Mouse (Mus musculus): ENCODE measurements around the gene Il20rb. TPM values are rescaled to one million over a fixed set of nuclear protein-coding genes. Genes with fewer than 3 reads are reported as not detected.

The Il20rb gene
- total RNA-seq (2014; rRNA removed) (1.7 and 2.5 TPM in 2 replicates), polyA plus RNA-seq (2015; fragmentation: Nextera tagmentation; extraction: Ambion mirVana) (0.99 and 1.1 TPM in 2 replicates)

DNA sequence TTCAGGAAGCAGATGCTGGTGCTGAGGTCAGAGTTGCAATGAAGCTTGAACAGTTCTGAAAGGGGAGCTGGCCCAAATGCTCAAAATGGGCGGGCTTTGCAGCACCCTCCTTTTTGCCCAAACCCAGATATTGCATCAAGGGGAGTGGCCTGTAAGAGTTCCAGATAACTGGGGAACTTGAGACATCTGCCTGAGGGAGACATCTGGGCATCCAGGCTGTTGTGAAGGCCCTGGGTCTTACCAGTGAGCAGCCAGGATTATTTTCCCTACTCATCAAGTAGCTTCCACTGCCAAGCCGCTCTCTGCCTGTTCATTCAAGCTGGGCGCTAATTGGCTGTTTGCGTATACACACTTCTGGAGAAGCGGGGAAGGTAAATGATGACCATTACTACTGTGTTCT lies at the start of gene Il20rb:
TSS of gene Il20rb (minus strand) at position 358 of the 400 bp plus-strand sequence.
- TF ChIP-seq CTCF (IDR thresholded peaks at IDR 0.05), result no peak
- no peaks in the 10 kb centered on the region for H3K27me3 ChIP-seq (ENCODE audit: insufficient read depth, low read length)
- H3K36me3 ChIP-seq (ENCODE audit: insufficient read depth, low read length), result no peaks in the 10 kb centered on the region
- H3K4me3 ChIP-seq (ENCODE audit: low read depth, low read length), result no peak within 1 kb of the TSS
- no peak within 1 kb of the TSS for H3K9ac ChIP-seq (replicated peaks; ENCODE audit: low read length, poor library complexity, severe bottlenecking)
- no peak within 1 kb of the TSS for H3K4me2 ChIP-seq (ENCODE audit: low read depth, low read length, poor library complexity, severe bottlenecking)
- WGBS, result 87% methylated on average over 5 of the region's 5 CpGs
- no peaks in the 10 kb centered on the region for H3K9me3 ChIP-seq (ENCODE audit: low read length)
- no peak within 1 kb of the TSS for H3K27ac ChIP-seq (ENCODE audit: low read depth, low read length)
- peak; percentile 38 for DNase-seq (ENCODE audit: low spot score)
- ATAC-seq (ENCODE audit: low FRiP score), result no peak
- no peaks in the 10 kb centered on the region for H3K4me1 ChIP-seq (ENCODE audit: insufficient read depth, low read length)

- WGBS, result 91% methylated on average over 2 of the region's 2 CpGs
- no peaks in the 10 kb centered on the region for H3K36me3 ChIP-seq (ENCODE audit: insufficient read depth, low read length)
- no peak for DNase-seq (ENCODE audit: low spot score)
Measured at GRCm38 (mm10) chr9:100535618-100536262, 49.2 kb upstream of the Il20rb start.

GRCm38 (mm10) chr9:100534686-100535085 lies 48.1 kb upstream of the Il20rb start:
- no peak for ATAC-seq (ENCODE audit: low FRiP score)
- Histone ChIP-seq H3K27me3 (ENCODE audit: insufficient read depth, low read length) (no peaks in the 10 kb centered on the region), H3K9ac (replicated peaks; ENCODE audit: low read length, poor library complexity, severe bottlenecking) (no peak overlapping the region), H3K4me3 (ENCODE audit: low read depth, low read length) (no peak overlapping the region), H3K4me1 (ENCODE audit: insufficient read depth, low read length) (no peaks in the 10 kb centered on the region), H3K4me2 (ENCODE audit: low read depth, low read length, poor library complexity, severe bottlenecking) (no peak overlapping the region), H3K27ac (ENCODE audit: low read depth, low read length) (no peak overlapping the region), H3K9me3 (ENCODE audit: low read length) (no peaks in the 10 kb centered on the region), H3K36me3 (ENCODE audit: insufficient read depth, low read length) (no peaks in the 10 kb centered on the region)
- TF ChIP-seq CTCF (IDR thresholded peaks at IDR 0.05), result no peak
- DNase-seq (ENCODE audit: low spot score), result no peak
- WGBS, result 94% methylated on average over 3 of the region's 3 CpGs

More at GRCm38 (mm10) chr9:100535618-100536262, 49.2 kb upstream of the Il20rb start:
- no peaks in the 10 kb centered on the region for H3K4me1 ChIP-seq (ENCODE audit: insufficient read depth, low read length)
- H3K4me2 ChIP-seq (ENCODE audit: low read depth, low read length, poor library complexity, severe bottlenecking), result no peak overlapping the region
- no peak for ATAC-seq (ENCODE audit: low FRiP score)
- H3K4me3 ChIP-seq (ENCODE audit: low read depth, low read length), result no peak overlapping the region
- no peak overlapping the region for H3K27ac ChIP-seq (ENCODE audit: low read depth, low read length)
- TF ChIP-seq CTCF (IDR thresholded peaks at IDR 0.05), result no peak
- no peaks in the 10 kb centered on the region for H3K9me3 ChIP-seq (ENCODE audit: low read length)
- no peaks in the 10 kb centered on the region for H3K27me3 ChIP-seq (ENCODE audit: insufficient read depth, low read length)
- H3K9ac ChIP-seq (replicated peaks; ENCODE audit: low read length, poor library complexity, severe bottlenecking), result no peak overlapping the region

GRCm38 (mm10) chr9:100532847-100533505 lies 46.4 kb upstream of the Il20rb start:
- 74% methylated on average over 3 of the region's 3 CpGs for WGBS

GRCm38 (mm10) chr9:100531296-100531695 lies 44.7 kb upstream of the Il20rb start:
- DNase-seq (ENCODE audit: low spot score) (peak; percentile 6), ATAC-seq (ENCODE audit: low FRiP score) (no peak)
- no peaks in the 10 kb centered on the region for H3K27me3 ChIP-seq (ENCODE audit: insufficient read depth, low read length)
- no peak overlapping the region for H3K4me3 ChIP-seq (ENCODE audit: low read depth, low read length)
- H3K4me1 ChIP-seq (ENCODE audit: insufficient read depth, low read length), result no peaks in the 10 kb centered on the region
- H3K9me3 ChIP-seq (ENCODE audit: low read length), result no peaks in the 10 kb centered on the region
- WGBS, result 81% methylated on average over 1 of the region's 1 CpGs
- no peak overlapping the region for H3K9ac ChIP-seq (replicated peaks; ENCODE audit: low read length, poor library complexity, severe bottlenecking)
- no peak overlapping the region for H3K27ac ChIP-seq (ENCODE audit: low read depth, low read length)
- H3K36me3 ChIP-seq (ENCODE audit: insufficient read depth, low read length), result no peaks in the 10 kb centered on the region
- H3K4me2 ChIP-seq (ENCODE audit: low read depth, low read length, poor library complexity, severe bottlenecking), result no peak overlapping the region
- no peak for TF ChIP-seq CTCF (IDR thresholded peaks at IDR 0.05)

More at GRCm38 (mm10) chr9:100532847-100533505, 46.4 kb upstream of the Il20rb start:
- H3K9ac ChIP-seq (replicated peaks; ENCODE audit: low read length, poor library complexity, severe bottlenecking), result no peak overlapping the region
- H3K4me2 ChIP-seq (ENCODE audit: low read depth, low read length, poor library complexity, severe bottlenecking), result no peak overlapping the region
- no peaks in the 10 kb centered on the region for H3K36me3 ChIP-seq (ENCODE audit: insufficient read depth, low read length)
- no peak for ATAC-seq (ENCODE audit: low FRiP score)
- DNase-seq (ENCODE audit: low spot score), result no peak
- H3K4me1 ChIP-seq (ENCODE audit: insufficient read depth, low read length), result no peaks in the 10 kb centered on the region
- no peak overlapping the region for H3K27ac ChIP-seq (ENCODE audit: low read depth, low read length)
- no peaks in the 10 kb centered on the region for H3K27me3 ChIP-seq (ENCODE audit: insufficient read depth, low read length)
- H3K9me3 ChIP-seq (ENCODE audit: low read length), result no peaks in the 10 kb centered on the region
- no peak overlapping the region for H3K4me3 ChIP-seq (ENCODE audit: low read depth, low read length)
- no peak for TF ChIP-seq CTCF (IDR thresholded peaks at IDR 0.05)

DNA sequence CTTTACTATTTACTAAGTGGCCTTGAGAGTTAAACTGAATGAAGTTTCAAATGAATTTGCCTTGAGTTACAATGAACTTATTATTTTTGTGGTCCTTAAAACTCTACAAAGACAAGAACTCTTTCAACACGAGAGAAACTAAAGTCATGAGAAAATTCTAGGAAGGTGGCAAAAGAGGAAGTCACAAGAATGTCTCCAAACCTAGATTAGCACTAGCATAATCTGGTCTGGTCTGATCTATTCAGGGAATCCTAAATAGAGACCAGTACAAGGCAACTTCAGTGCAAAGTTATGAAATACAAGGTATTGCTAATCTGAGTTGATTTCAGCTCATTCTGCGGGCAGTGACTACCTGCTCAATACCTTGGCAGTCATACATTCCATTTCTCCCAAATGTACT lies 38.6 kb upstream of the Il20rb start:
- WGBS, result 87% methylated on average over 2 of the region's 2 CpGs
- Histone ChIP-seq H3K4me1 (ENCODE audit: insufficient read depth, low read length) (no peaks in the 10 kb centered on the region), H3K4me3 (ENCODE audit: low read depth, low read length) (no peak overlapping the region), H3K27me3 (ENCODE audit: insufficient read depth, low read length) (no peaks in the 10 kb centered on the region), H3K9ac (replicated peaks; ENCODE audit: low read length, poor library complexity, severe bottlenecking) (no peak overlapping the region), H3K27ac (ENCODE audit: low read depth, low read length) (no peak overlapping the region), H3K36me3 (ENCODE audit: insufficient read depth, low read length) (no peaks in the 10 kb centered on the region), H3K4me2 (ENCODE audit: low read depth, low read length, poor library complexity, severe bottlenecking) (no peak overlapping the region), H3K9me3 (ENCODE audit: low read length) (no peaks in the 10 kb centered on the region)
- TF ChIP-seq CTCF (IDR thresholded peaks at IDR 0.05), result no peak
- ATAC-seq (ENCODE audit: low FRiP score) (no peak), DNase-seq (ENCODE audit: low spot score) (no peak)

Measured in midbrain, postnatal 0 days (tissue).